Mouse (Mus musculus) mouse embryonic stem cell (cell line): ENCODE measurements around the gene Baiap2.

ENCODE experiments used
- in situ Hi-C, 2 experiments: fragments of 300-500 bp; cut with MboI; formaldehyde crosslinking; loops; 1 replicate in 1 of 2; 3 replicates in 1 of 2; pipeline ENCODE4 v1.14.3; 2019 to 2020; ENCODE audit warnings: low sequenced_read_pairs in 2 of 2, low pct_unique_long_range_greater_than_20kb in 1 of 2, mixed read lengths in 1 of 2; ENCODE audit not compliant: unreplicated experiment in 1 of 2

Baiap2 gene

DNA sequence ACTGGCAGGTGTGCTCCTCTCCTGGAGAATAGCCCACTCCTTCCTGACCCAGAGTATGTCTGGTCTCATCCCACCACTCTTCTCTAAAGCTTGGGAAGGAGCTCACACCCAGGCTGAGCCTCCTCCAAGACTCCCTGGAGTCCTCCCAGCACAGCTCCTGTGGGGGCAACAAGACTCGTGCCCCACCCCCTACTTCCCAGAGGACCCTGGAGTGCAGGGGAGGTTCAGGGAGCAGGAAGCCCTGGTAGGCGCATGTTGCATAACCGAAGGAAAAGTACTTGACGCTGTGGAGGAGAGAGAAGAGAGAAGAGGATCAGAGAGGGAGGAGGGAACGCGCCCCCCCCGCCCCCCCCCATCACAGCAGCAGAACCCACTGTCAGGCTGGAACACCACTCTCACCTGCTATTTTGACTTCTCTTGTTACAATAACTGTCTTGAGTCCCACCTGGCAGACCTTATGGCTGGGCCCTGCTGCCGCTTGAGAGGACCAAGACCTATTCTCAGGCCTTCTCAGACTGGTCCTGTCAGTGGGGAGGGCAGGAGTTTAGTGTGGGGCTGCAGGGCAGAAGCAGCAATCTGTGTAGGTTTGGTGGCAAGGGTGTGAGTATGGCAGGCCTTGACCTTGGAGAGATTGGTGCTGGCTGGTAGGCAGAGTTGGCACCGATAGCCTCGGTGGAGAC is 48.2 kb downstream of the Baiap2 start:
- in situ Hi-C loops, result no loop called here

DNA sequence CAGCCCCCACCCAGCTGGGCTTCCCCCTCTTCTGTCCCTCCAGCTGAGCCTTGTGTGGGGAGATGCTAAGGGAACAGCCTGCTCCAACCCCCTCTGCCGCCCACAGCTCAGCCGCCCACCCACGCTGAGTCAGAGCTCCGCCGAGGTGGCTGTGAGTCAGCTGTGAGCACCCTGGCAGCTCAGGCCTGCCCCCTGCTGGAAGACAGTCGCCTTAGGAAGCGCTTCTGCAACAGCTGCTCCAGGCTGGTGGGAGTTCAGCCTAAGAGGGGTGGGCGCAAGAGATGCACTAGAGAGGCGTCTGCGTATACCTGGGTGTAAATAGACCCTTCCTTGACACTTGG is 48.7 kb downstream of the Baiap2 start:
- in situ Hi-C loops, result no loop called here

DNA sequence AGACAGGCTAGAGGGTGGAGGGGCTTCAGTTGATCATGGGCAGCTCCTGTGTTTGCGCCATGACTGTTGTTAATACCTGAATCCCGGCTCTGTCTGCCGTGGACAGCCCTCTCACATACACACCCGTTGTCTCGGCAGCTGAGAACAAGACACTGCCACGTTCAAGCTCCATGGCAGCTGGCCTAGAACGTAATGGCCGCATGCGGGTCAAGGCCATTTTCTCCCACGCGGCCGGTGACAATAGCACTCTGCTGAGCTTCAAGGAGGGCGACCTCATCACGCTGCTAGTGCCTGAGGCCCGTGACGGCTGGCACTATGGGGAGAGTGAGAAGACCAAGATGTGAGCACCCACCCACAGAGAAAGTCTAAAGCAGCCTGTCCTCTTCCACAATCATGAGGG is 54.8 kb downstream of the Baiap2 start:
- in situ Hi-C loops, result loop anchor here in 1 of 2 experiments (5.0 kb wide), 2 partner anchors 50 to 80 kb away; no protein-coding TSS in a partner anchor

DNA sequence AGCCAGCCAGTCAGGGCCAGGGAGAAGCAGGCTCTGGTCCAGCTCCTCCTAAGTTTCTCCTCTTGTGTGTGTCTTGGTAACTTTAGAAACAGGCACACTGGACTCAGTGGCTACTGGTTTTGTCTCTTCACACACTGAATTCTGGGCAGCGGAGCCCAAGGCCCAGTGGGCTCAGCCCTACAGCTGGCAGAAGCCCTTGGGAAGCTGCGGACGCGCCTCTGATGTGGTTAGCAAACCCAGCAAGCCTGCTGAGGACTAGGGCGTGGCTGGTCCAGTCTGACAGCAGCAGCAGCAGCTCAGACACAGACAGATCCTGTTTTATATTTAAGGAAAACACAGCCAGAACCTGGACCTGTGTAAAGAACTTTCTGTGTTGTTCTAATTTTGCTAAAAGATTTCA is 59.5 kb downstream of the Baiap2 start:
- in situ Hi-C loops, result no loop called here

DNA sequence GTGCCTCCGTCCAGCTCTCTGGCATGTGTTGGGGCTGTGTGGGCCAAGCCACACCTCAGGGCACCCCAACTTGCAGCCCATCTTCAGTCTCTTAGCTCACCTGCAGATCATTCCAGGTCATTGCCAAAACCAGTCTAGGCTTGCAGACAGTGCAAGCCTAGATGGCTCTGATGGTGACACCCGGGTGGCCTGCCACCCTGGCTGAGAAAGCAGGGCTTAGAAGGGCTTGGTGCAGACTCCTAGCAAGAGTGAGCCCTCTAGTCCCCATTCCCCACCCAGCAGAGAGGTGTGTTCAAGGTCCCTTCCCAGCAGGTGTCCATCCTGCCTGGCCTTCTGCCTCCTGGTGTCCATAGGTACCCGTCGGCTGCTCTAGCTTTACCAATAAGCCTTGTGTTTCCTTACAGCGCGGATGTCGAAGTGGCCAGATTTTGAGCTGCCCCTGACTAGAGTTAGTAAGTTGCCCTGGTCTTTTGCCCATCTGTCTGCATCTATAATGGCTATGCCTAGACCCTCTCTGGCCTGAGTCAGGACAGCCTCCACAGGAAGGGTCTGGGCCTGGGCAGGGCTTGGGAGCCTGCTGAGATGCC is 60.2 kb downstream of the Baiap2 start:
- in situ Hi-C loops, result no loop called here

DNA sequence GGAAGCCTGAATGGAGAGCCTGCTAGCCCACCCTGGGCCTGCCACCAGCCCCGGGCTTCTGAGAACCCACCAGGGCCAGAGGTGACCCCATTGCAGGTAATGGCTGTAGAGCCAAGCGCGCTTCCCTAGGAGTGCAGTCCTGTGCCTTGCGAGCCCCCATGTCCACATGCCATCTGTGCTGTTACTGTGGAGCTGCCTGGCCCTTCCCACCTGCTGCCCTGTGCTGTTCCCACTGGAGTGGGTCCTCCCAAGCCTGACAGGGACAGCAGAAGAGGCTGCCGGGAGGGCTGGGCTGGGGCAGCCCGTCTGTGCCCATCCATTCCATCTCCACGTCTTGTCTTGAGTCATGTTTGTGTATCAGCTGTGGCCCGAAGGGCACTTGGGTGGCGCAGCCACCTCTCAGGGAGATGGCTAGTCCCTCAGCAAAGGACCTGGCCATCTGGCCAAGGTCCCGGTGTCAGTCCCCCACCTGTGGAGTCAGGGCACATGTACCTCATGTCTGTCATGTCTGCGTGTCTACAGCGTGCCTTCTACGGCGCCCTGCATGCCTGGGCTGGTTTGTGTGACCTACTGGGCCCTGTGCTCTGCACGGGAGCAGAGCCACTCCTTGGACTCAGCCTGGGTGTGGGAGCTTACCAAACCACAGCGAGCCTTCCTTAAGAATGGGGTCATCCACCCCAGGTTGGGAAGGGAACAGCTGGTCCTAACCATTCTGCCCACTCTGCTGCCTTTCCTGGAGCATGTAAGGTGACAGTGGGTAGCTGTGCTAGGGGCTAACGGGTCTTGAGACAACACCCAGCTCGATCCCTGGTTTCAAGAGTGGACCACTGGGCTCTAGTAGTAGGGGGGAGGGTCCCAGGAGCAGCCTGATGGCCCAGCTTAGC is 63.1 kb downstream of the Baiap2 start:
- in situ Hi-C loops, result no loop called here

DNA sequence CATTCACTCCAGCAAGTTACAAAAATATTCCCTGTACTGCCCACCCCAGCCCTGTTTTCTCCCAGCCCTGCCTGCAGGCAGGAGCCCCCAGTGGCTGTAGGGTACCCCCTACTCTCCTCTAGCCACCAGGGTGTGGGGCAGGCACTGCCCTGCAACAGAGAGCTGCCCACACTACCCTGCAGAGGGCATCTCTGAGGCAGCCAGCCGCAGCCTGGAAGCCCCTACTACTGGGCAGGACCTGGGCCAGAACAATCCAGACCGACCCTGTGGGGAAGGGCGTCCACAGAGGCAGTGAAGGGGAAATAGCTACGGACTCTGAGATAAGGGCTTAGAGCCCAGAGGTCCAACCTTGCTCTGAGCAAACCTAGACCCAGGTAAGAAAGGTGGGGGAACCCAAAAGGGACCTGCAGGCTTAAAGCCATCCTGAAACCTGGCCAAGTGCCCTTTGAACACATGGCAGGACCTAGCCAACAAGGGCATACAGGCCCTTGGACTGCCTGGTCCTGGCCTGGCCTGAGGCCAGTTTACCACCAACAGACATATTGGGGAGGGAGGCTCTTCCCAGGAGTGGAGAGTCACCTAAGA is 65.0 kb downstream of the Baiap2 start:
- in situ Hi-C loops, result no loop called here

DNA sequence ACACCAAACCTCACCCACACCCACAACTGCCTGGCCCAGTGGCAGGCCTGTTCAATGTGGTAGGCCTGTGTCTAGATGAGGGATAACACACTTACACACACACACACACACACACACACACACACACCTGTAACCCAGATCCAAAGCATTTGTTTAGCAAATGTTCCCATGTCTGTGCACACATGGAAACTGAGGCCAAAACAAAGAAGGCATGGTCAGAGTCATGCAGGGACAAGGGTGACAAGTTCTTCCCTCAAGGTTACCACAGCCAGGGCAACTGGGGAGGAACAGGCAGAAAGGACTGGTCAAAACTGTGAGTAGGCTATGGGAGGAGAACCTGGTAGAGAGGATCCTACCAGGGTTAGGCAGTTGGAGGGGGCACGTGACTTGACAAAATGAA is 65.9 kb downstream of the Baiap2 start:
- in situ Hi-C loops, result no loop called here

DNA sequence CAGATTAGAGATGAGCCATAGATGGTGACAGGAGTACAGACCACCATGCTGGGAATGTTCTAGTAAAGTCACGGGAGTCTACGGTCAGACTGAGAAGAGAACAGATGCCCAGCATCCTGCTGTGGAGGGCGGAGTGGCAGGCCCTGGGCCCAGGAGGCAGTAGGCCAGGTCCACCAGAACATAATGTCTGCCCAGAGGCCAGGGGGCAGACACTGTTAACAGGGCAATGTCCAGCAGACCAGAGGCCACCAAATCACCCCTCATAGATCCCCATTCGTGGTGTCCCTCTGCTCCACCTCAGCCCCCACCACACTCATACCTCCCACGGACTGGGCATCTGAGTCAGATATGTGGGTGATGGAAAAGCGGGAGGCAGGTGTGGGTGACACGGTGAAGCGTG is 66.4 kb downstream of the Baiap2 start:
- in situ Hi-C loops, result no loop called here

DNA sequence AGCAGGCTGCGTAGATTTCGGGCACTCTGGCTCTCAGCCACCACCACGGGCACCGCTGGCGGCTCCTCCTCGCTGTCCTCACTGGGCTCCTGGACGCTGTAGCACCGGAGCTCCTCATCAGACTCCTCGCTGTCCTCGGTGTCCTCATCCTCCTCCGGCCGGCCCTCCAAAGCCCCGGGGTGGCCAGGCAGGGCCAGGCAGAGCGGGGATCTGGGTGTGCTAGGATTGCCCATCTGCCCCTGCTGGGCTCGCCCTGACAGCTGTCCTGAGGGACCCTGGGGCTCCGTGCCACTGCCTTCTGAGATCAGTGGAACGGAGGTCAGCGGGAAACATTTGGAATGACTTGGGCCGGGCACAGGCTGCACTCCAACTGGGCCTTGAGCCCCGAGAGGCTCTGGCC is 67.4 kb downstream of the Baiap2 start:
- in situ Hi-C loops, result no loop called here

DNA sequence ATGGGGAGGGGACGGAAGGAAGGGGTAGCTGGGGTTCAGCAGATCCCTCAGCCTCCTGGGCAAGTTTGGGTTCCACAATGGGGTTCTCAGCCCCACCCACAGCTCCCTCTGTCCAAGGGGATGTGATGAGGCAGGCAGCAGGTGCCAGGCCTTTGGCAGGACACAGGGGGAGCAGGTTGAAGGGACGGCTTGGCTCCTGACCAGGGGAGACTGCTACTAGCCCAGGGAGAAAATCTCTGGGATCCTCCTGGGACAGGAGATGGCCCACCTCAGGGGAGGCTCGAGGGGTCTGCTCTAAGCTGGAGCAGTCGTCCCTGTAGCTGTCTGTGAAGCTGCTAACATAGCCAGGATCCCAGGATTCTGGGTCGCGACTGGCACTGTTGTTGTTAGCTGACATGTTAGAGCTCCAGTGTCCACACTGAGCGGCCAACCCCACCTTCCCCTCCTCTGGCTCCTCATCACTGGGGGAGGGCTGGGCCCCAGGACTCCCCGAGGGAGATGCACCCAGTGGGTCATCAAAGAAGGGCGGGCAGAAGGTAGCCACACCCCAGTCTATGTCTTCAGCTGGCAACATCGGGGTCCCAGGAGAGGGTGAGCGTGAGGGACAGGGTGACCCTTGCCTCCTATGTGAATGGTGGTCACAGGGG is 68.7 kb downstream of the Baiap2 start:
- in situ Hi-C loops, result no loop called here

DNA sequence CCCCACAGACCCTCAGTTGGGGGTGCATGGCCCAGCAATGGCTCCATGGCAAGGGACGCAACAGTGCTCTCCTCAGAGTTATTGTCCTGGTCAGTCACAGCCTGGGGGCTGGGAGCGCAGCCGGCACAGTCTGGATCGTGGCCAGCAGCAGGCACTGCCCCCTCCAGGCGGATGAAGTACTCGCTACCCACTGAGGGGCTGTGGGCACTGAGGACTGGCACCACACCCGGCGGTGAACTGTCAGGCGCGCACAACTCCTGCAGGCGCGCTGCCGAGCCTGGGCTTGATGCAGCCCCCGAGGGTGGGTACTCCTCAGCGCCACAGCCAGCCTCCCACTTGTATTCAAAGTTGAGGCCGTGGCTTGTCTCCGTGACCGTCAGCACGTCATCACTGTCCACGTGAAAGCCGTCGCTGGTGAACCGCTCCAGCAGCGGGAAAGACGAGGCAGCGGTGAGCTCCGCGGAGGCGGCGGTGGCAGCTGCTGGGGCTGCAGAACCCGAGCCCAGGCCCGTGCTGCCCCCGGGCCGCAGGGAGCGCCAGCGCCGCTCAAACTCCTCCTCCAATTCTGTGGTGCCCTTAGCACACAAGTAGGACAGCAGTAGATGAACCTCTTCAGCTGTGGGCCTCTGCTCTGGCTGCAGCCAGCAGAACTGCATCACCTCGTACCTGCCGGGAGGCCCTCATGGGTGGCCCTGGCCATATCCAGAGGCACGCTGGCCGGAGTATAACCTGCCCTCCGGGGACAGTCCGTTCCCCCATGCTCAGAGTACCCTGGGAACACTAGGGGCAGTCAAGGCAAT is 69.4 kb downstream of the Baiap2 start:
- in situ Hi-C loops, result no loop called here

DNA sequence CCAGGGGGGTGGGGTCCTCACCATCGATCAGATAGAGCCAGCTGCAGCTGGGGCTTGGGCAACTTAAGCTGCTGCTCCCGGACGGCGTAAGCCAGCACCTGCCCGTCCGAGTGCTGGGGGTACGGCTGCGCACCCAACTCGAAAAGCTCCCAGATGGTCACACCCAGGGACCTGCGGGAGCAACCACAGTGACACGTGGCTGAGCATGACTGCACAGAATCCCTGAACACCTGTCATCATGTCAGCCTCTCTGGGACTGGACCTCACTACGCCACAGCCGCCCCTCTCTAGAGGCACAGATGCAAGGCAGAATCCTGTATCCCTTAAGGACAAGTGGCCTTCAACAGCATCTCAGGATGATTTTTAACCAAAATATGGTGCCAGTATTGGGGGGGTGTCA is 70.1 kb downstream of the Baiap2 start:
- in situ Hi-C loops, result no loop called here

DNA sequence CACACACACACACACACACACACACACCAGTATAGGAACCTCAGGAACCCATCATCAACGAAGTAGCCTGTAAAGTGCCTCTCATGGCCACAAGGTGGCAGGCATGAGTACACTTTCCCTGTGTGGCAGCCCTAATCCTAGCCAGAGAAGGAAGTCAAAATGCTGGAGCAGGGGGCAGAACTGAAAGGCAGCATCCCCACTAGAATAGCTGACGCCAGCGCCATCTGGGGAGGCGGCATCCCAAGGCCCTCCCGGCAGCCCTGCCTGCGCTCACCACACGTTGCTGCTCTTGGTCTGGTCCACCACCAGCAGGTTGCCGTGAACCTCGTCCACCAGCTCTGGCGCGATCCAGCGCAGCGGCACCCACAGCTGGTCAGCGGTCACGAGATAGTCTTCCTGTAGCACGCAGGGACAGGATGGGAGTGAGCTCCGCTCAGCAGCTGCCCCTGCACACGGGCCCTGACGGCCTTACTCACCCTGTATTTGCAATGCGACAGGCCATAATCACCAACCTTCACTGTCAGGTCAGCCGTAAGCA is 70.7 kb downstream of the Baiap2 start:
- in situ Hi-C loops, result no loop called here

DNA sequence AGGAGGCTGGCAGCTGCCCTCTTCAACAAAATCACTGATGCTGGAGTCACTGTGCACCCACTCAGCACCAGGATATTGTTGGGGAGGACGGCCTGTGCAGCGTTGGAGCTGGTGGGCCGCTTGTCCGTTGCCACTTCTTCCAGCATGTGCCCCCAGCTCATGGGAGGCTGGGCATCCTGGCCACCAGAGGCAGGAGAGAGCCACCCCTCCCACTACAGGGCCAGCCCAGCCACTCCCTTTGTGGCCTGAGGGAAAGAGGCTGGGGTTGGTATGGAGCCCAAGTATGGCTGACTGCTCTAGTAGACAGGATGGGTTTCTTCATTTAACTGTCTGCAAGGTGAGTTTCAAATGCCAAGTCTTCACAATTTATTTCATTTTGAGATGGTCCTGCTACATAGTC is 72.2 kb downstream of the Baiap2 start:
- in situ Hi-C loops, result no loop called here

DNA sequence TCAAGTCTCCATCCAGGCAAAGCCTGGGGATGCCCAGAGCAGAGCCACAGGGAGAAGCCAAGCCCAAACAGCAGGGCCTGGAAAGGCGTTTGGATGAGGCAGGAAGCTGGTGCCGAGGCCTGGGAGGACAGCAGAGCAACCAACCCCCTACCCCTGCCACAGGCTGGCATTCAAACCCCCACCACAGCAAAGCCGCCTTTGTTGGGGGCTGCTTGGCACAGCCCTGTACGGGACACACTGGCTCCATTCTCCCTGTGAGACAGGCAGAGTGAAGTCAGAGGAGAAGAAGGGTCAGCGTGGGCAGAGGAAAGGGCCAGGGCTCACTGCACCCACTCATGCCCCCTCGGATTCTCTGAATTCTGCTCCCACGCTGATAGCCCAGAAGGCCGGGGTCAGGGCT is 74.4 kb downstream of the Baiap2 start:
- in situ Hi-C loops, result no loop called here

DNA sequence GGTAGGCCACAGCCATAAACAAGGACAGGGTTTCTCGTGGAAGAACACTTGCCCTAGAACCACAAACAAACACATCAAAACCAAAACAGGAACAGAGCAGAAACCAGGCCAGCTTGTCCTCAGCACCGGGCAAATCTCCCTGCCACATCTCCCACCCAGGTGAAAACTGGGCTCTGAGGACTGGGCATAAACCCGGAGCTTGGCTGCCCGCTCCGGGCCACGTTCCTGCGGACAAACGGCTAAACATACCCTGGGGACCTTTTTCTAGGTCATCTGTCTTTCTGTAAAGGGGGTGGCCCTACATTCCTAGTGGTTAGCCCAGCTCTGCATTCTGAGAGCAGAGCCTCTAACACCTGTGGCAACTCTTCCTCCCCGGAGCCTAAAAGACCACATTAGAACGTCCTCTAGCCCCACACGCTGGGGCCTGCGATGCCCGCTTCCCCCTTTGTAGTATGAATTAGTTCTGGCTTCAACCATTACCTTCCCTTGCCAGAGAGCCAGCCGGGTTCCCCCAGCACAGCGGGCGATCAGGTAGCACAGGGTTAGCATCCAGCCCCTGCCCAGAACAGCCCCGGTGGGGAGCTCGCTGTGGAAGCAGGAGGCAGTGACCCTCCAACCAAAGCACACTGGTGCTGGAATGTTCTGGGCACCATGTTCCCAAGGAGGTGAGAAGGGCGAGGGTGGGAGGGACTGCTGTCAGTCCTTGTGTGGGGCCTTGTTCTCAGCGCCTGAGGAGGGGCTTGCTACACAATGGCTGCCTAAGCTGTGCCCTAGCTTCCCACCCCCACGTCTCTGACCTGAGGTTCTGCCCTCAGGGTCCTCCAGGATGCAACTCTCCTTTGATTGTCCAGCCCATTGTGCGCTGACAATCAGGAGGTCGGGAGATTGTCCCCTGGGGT is 77.2 kb downstream of the Baiap2 start:
- in situ Hi-C loops, result no loop called here
